Mouse (Mus musculus): ENCODE measurements at regions not wholly inside any gene's neighbourhood (a gene's known extent, or its start where the extent isn't known, plus 50 kb on each side); places are given as distances from the start of the nearest gene placed in this dataset.

- no peak for DNase-seq (ENCODE audit: low spot score)
Observed at GRCm38 (mm10) chr7:133372695-133373094, 229.3 kb downstream of the Tex36 start.

- no peak for DNase-seq (ENCODE audit: low spot score)
Observed at GRCm38 (mm10) chr7:133370542-133370941, 231.4 kb downstream of the Tex36 start.

- no peak for DNase-seq (ENCODE audit: low spot score)
Observed at GRCm38 (mm10) chr7:133364601-133365000, 237.4 kb downstream of the Tex36 start.

GRCm38 (mm10) chr7:133328717-133329116 is 204.6 kb upstream of the Ctbp2 start:
- no peak for DNase-seq (ENCODE audit: low spot score)

GRCm38 (mm10) chr7:133325548-133326190 is 201.5 kb upstream of the Ctbp2 start:
- DNase-seq (ENCODE audit: low spot score): no peak

- DNase-seq (ENCODE audit: low spot score): no peak
Observed at GRCm38 (mm10) chr7:133323955-133324354, 199.8 kb upstream of the Ctbp2 start.

GRCm38 (mm10) chr7:133317511-133317910 is 193.4 kb upstream of the Ctbp2 start:
- no peak for DNase-seq (ENCODE audit: low spot score)

GRCm38 (mm10) chr7:133316701-133317475 is 192.7 kb upstream of the Ctbp2 start:
- DNase-seq (ENCODE audit: low spot score): no peak

GRCm38 (mm10) chr7:133315197-133316029 is 191.3 kb upstream of the Ctbp2 start:
- no peak for DNase-seq (ENCODE audit: low spot score)

- peak; percentile 12 for DNase-seq (ENCODE audit: low spot score)
Observed at GRCm38 (mm10) chr7:133313115-133313514, 189.0 kb upstream of the Ctbp2 start.

GRCm38 (mm10) chr7:133311116-133311801 is 187.1 kb upstream of the Ctbp2 start:
- DNase-seq (ENCODE audit: low spot score): no peak

- DNase-seq (ENCODE audit: low spot score): no peak
Observed at GRCm38 (mm10) chr7:133304461-133304860, 180.3 kb upstream of the Ctbp2 start.

- no peak for DNase-seq (ENCODE audit: low spot score)
Observed at GRCm38 (mm10) chr7:133290471-133290870, 166.3 kb upstream of the Ctbp2 start.

- no peak for DNase-seq (ENCODE audit: low spot score)
Observed at GRCm38 (mm10) chr7:133288236-133288635, 164.1 kb upstream of the Ctbp2 start.

- no peak for DNase-seq (ENCODE audit: low spot score)
Observed at GRCm38 (mm10) chr7:133286836-133287235, 162.7 kb upstream of the Ctbp2 start.

GRCm38 (mm10) chr7:133286216-133286615 is 162.1 kb upstream of the Ctbp2 start:
- no peak for DNase-seq (ENCODE audit: low spot score)

GRCm38 (mm10) chr7:133262161-133262560 is 138.0 kb upstream of the Ctbp2 start:
- no peak for DNase-seq (ENCODE audit: low spot score)

GRCm38 (mm10) chr7:133259143-133259542 is 135.0 kb upstream of the Ctbp2 start:
- no peak for DNase-seq (ENCODE audit: low spot score)

GRCm38 (mm10) chr7:133256831-133257230 is 132.7 kb upstream of the Ctbp2 start:
- DNase-seq (ENCODE audit: low spot score): no peak

- DNase-seq (ENCODE audit: low spot score): no peak
Observed at GRCm38 (mm10) chr7:133244601-133245000, 120.4 kb upstream of the Ctbp2 start.

GRCm38 (mm10) chr7:133234326-133234725 is 110.2 kb upstream of the Ctbp2 start:
- no peak for DNase-seq (ENCODE audit: low spot score)

GRCm38 (mm10) chr7:133232889-133233441 is 108.8 kb upstream of the Ctbp2 start:
- no peak for DNase-seq (ENCODE audit: low spot score)
